Mouse (Mus musculus) gastrocnemius, adult 8-10 months (tissue): ENCODE results near the gene Rpa2. TPM values are rescaled to one million over a fixed set of nuclear protein-coding genes. Genes with fewer than 3 reads are reported as not detected.
"Not testable (repeated sequence)": the region's sequence is repeated elsewhere in the genome, so short reads cannot be mapped to it uniquely, and the experiment has no call there.

ENCODE experiments used
- DNase-seq, 2 experiments: peaks; one replicate each; pipeline ENCODE4 v3.0.0; 2022; ENCODE audit warnings: low spot score in 2 of 2
- total RNA-seq, 4 experiments: library from RNA; stranded (reverse); gene quantifications; 2 replicates each; pipeline ENCODE4 v1.2.4; 2022

Rpa2 gene
- total RNA-seq, 4 experiments from 2014 or later, result 15.3 to 18.7 (median 17.6) TPM

DNA sequence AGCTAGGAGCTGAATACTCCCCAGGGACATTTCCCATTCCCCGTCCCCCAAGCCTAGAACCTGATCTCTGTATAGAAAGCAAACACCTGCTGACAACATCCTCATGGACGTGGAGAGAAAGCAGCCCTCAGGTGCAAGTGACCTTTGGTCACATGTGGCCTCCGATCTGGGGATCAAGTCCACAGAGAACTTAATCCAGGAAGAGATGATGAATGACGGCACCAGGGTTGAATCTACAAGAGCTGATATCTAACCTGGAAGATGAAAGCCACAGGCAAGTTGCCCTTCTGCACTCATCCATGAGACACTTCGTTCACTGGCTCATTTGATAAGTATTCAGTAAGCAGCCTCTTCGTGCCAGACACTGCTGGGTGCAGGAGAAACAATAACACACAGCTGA, 5.5 kb upstream of the Rpa2 start:
- DNase-seq, result no peak

DNA sequence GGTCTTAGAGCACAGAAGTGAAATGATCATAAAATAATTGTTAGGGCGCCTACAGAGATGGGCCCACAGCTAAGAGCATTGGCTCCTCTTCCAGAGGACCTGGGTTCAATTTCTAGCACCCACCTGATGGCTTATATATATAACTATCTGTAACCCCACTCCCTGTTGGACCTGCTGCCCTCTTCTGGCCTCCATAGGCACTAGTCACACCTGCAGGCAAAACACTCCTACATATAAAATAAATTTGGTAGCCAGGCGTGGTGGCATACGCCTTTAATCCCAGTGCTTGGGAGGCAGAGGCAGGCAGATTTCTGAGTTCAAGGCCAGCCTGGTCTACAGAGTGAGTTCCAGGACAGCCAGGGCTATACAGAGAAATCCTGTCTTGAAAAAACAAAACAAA, 5.0 kb upstream of the Rpa2 start:
- DNase-seq, result not testable (repeated sequence)

DNA sequence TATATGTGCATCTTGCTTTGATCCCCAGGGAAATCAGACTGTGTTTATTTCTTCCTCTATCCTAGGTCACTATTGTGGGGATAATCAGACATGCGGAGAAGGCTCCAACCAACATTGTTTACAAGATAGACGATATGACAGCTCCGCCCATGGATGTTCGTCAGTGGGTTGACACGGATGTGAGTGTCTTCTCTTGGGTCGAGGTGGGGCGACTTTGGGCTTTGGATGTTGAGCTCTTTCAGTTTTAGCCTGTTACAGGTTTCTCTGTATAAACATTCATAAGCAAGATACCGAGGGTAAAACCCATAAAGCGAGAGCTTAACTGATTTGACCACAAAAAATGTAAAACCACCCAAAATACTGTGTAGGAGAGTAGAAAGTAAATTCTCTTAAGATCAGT, 3.6 kb downstream of the Rpa2 start:
- no peak for DNase-seq

DNA sequence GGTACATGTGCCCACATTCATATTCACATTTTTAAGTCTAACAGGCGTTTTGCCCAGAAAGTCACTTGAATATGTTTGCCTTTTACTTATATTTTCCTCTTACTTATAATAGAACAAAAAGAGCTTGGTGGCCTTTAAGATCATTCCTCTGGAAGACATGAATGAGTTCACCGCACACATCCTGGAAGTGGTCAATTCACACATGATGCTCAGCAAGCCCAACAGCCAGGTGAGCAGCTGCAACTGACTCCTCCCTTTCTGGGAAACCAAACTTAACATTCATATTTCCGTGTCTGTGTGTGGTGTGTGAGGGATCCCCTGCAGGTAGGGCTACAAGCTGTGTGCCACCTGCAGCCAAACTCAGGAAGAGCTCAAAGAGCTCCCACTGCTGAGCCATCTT, 6.8 kb downstream of the Rpa2 start:
- DNase-seq, result no peak

DNA sequence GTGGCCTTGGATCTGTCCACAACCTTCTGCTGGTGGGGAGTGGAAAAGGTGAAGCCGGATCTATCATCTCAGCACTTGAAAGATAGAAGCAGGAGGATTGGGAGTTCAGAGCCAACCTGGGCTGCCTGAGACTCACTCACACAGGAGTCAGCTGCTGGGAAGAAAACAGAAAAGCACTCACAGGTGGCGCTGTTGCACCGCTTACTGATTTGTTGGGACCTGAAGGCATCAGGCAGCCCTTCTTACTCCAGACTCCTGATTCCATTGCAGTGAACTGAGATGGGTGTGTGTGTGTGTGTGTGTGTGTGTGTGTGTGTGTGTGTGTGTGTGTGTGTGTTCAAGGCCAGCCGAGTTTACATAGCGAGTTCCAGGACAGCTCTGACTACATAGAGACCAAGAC, 8.6 kb downstream of the Rpa2 start:
- DNase-seq, result peak; percentile 40

DNA sequence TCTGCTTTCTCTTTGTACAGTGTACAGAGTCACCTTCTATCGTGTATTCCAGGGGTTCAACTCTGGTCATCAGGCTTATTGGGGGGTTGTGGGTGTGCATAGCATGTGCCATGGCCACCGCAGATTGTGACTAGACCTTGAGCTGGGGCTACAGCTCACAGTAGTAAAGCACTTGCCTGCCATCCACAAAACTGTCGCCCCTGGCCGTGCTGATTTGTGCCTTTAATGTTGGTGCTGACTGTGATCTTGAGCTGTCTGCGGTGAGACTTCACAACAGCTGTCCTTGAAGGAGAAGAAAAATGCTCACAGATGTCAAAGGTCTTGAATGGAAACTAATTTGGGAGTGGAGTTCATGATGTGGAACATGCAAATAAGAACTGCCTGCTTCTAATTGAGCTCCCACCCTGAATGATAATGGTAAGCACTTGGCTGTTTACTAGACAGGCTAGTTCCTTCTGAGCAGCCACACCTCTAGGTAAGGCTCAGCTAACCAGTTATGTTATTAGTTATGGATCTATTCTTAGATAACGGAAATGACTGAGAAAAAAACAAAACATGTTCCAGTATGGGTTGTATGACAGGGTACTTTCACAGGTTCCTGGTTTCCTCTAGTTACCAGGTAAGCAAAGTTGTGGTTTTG, 10.6 kb downstream of the Rpa2 start:
- DNase-seq, result no peak

DNA sequence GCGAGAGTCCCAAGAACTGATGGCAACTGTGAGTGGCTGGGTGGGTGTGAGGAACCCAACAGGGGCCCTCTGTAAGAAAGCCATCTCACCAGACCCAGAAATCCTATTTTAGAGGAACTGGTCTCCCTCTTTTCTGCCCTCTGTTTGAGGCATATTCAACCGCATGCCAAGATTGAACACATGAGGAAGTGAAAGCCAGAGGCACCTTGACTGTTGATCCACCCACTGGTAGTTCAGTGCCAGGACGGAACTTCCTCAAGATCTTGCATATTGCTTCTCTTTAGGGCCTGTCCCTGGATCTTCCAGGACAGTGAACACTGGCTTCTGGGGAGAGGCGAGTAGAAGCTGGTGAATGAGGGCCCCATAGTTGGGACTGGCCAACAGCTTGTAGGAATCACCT, 12.2 kb downstream of the Rpa2 start:
- no peak for DNase-seq

DNA sequence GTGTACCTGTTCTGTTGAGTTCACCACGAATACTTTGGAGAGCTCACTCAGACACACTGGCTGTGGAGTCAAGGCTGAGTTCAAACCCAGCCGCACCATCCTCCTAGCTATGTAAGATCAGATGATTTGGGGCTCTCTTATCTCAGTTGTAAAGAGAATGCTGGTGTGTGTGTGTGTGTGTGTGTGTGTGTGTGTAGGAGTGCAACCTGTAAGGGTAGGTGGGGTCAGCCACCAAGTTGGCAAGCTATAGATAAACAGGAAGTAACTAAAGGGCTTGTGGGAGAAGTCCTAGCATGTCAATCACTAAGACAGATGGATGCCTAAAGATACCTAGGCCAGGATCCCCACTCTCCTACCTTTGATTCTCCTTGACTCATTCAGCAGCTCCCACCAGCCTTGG, 15.6 kb downstream of the Rpa2 start:
- no peak for DNase-seq

DNA sequence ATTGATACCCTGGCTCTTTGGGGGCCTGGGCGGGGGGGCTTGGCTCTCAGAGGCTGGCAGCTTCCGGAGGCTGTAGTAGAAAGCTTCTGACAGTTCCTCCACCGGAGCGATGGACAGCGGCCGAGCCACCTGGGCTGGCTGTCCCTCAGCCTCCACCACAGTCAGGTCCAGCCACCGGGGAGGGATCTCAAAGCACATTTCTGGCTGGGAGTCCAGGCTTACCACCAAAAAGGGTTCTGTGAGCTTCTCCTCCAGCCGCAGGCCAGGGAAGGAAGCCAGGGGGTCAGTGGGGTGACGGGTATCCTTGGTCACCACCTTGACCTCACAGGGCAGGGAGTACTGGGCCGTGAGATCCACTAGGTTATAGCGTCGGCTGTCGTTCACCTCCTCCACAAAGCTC, 17.1 kb downstream of the Rpa2 start:
- no peak for DNase-seq

DNA sequence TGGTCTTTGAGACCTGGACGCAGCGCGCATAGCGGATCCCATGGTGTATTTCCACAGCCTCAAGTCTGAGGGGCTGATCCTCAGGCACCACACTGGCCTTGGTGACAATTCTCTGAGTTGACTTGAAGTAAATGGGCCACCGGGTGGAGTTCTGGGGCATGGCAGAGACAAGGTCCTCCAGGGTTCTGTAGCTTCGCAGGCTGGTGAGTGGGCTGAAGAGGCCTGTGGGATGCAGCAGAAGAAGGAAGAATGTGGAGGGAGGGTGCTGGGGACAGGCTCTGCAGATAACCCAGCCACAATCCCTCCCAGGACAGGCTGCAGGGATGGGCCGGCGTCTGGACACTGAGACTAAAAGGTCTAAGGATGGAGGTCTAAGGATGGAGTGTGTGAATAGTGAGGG, 21.6 kb downstream of the Rpa2 start:
- DNase-seq, result no peak

DNA sequence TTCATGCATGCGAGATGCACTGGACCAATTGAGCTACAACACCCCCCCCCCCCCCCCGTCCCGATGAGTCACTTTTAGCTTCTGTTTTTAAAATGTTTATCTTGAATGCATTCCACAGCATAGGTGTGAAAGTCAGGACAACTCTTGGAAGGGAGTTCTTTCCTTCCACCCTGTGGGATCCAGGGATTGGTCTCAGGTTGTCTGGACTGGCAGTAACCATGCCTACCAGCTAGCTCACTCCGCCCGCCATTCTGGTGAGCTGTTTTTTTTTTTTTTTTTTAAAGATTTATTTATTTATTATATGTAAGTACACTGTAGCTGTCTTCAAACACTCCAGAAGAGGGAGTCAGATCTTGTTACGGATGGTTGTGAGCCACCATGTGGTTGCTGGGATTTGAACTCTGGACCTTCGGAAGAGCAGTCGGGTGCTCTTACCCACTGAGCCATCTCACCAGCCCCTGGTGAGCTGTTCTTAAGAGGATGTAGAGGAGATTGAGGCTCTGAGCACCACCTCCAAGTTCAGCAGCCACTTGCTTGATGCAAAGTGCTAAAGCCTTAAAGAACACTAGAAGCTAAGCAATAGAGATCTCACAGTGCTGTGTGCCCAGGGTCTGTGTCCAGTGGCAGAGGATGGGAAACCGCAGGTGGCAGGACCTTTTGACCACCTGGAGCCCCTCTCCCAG, 25.3 kb downstream of the Rpa2 start:
- not testable (repeated sequence) for DNase-seq

DNA sequence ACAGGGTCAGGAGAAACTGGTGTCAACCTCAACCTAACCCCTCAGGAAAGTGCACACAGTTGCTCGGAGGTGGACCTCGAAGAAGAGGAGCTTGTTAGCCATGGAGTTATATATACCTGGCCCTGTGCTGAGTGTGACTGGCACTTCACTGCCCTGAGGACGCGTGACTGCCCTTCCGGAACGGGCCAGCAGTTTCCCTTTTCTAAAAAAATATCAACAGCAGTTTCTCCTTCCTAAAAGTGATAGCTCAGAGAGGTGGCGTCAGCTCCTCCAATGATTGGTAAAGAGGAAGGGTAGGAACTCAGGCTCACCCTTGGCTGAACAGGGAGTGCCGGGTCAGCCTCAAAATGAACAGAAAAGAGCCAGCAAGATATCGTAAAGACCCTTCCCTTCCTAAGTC, 25.9 kb downstream of the Rpa2 start:
- DNase-seq, result no peak

DNA sequence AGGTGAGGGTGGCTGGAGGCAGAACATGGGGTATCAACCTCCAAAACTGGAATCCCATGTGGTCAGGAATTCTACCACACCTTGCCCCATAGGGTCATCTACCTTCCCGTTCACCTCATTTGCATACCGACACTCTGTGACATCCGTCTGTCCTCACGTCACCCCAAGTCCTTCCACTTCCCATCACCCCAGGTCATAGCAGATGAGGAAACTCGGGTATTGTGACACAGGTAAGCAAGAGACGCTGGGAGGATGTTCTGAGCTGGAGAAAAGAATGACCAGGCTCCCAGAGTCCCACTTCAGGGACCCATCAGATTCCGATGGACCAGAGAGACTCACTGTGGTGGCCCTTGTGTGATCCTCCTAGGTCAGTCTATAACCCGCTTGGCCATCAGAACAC, 26.6 kb downstream of the Rpa2 start:
- DNase-seq, result no peak

DNA sequence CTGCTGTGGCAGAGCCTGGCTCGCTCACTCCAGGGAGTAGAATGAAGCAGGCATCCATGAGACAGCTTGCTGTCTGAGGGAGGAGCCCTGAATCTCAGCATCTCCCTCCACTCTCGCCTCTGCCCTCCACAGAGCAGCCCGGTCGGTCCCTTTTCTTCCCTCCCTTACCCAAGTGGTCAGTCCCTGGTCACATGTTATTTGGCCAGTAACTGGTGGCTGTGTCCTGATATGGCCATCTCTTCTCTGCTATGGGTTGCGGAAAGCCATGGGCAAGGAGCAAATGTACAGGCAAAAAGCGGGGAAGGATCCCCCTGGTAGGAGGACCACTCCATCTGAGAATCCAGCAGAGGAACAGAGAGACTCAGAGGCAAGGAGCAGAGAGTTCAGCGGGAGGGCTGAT, 27.0 kb downstream of the Rpa2 start:
- no peak for DNase-seq

DNA sequence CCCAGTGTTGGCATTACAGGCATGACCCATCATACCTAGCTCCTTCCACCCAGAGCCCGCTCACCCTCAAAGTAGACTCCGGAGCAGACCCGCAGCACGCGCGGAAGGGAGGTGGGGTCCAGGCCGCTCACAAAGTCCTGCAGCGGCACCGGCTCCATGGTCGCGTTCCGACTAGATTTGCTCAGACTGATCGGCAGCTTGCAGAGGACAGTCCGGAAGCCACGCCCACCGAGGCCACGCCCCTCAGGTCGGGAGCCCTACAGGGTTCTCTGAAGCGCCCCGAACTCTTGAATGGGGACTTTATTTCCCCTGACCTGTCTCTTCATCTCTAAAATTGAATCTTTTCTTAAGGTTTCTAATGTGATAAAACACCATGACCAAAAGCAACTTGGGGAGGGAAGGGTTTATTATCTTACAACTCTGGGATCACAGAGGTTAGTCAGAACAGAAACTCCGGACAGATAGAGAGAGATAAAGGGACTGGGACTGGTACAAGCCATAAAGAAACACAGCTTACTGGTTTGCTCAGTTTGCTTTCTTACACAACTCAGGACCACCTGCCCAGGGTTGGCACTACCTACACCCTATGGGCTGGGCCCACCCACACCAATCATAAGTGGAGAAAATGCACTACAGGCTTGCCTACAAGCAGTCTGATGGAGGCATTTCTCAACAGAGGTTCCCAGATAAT, 28.2 kb downstream of the Rpa2 start, which contains the start of gene Themis2:
TSS of gene Themis2 (minus strand) at position 192 of the 691 bp plus-strand sequence.
- peak; percentile 41 to 52 for DNase-seq

DNA sequence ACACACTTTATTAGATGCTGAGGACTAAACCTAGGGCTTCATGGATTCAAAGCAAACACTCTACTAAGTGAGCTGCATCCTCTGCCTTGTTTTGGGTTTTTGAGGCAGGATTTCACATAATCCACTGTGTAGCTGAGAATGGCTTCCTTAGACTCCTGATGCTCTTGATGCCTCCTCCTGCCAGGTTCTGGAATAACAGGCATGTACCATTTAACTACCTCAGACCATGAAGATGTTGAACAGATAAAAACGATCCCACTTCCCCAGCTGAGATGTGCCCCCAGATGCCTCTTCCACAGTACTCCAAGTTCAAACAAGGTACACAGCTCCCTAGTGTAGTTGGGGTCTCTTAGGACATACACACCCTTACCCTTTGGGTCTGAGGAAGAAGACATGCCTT, 29.3 kb downstream of the Rpa2 start:
- DNase-seq, result no peak

DNA sequence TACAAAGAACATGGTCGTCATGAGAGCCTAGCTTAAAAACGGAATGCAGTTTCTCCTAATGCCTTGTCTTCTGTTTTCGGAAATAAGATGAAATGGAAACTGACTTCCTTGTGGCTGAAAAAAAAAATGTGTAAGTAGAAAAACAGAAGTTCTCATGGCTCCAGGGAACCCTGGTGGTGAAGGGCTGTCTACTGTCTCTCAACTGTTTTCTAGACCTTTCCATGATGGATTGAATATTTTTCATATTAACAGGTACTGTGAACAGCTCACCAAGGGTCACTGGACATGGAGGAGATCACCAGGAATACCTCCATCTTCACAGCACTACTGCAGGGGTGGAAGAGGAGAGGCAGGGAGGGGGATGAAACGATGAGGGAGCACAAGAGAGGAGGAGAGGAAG, 29.9 kb downstream of the Rpa2 start:
- no peak for DNase-seq

DNA sequence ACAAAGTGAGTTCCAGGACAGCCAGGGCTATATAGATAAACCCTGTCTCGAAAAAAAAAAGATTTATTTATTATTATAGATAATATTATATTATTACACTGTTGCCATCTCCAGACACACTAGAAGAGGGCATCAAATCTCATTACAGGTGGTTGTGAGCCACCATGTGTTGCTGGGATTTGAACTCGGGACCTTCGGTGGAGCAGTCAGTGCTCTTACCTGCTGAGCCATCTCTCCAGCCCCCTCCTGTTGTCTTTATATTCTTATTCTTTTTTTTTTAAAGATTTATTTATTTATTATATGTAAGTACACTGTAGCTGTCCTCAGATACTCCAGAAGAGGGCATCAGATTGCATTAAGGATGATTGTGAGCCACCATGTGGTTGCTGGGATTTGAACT, 30.5 kb downstream of the Rpa2 start:
- not testable (repeated sequence) for DNase-seq

DNA sequence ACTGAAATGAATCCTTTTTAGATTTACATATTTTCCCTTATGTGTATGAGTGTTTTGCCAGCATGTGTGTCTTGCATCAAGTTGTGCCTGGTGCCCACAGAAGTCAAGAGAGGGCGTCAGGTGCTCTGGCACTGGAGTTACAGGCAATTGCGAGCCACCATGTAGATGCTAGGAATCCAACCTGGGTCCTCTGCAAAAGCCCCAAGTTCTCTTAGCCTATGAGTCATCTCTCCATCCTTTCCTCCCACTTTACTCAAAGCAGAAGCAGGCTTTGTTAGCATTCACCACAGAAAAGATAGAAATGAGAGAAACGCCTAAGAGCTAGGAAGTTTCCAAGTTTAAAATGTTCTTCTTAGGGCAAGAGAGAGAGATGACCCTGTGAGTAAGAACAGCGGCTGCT, 31.7 kb downstream of the Rpa2 start:
- DNase-seq, result no peak

DNA sequence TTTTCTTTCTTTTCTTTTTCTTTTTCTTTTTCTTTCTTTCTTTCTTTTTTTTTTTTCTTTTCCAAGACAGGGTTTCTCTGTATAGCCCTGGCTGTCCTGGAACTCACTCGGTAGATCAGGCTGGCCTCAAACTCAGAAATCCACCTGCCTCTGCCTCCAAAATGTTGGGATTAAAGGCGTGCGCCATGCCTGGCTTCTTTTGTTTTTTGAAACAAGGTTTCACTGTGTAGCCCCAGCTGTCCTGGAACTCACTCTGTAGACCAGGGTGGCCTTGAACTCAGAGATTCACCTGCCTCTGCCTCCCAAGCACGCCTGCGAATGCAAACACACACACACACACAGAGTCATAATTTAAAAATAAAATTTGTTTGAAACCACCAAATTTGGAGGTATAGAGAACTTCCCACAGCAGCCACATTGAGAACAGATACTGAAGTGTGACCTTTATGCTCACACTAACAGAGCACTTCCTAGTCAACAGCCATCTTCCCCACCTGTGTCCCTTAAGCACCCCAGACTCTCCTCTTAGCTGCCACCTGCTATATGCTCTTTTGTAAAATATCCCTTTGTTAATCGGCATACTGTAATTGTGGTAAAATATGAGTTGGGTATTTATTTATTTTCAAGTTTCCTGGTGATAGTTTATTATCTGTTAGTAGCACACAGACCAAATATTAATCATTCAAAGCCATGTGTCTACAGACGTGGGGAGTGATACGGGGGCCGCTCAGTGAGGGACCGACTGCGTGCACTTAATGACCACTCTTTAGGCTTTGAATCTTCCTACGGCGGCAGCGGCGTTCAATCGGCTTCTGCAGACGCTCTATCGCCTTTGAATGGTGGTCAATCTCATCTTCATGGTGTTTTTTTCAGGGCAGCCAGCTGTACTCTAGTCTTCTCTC, 33.3 kb downstream of the Rpa2 start:
- DNase-seq, result no peak

DNA sequence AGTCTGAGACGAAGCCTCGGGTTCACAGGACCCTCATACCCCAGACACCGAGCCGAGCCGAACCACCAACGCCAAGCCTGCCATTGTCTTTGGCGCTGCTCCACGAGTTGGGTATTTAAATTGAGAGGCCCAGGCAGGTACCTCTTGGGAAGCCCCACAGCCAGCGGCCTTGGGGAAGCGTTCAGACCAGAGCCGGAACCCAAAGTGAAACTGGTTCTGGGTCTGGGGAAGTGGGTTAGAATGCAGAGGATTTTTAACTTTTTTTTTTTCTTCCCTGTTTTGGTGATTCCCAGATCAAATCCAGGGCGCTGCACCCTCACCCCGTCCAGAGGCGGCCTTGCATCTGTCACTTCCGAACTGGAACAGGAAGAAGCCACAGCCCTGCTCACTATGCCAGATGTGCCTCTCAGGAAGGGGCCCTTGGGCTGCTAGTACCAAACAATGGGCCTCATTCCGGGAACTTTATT, 34.1 kb downstream of the Rpa2 start:
- peak in 1 of 2 experiments; percentile 11 for DNase-seq

DNA sequence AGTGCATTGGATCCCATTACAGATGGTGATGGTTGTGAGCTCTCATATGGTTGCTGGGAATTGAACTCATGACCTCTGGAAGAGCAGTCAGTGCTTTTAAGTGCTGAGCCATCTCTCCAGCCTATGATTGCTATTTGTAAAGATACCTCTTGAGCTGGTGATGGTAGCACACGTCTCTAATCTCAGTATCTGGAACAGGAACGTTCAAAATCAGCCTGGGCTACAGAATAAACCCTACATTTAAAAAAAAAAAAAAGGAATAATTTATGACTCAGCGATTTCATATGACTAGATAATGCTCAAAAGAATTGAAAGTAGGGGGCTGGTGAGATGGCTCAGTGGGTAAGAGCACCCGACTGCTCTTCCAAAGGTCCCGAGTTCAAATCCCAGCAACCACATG, 35.1 kb downstream of the Rpa2 start:
- DNase-seq, result no peak
